Mouse (Mus musculus) adrenal gland, postnatal 36 days (tissue): ENCODE measurements at regions not wholly inside any gene's neighbourhood (a gene's known extent, or its start where the extent isn't known, plus 50 kb on each side); places are given as distances from the start of the nearest gene placed in this dataset.
A peak's percentile ranks its signal among the peaks of the same experiment; 100 is the strongest.

Source experiments
- DNase-seq, 2 experiments: peaks; one replicate each; pipeline ENCODE4 v3.0.0; 2021; ENCODE audit warnings: mixed read lengths in 1 of 2

DNA sequence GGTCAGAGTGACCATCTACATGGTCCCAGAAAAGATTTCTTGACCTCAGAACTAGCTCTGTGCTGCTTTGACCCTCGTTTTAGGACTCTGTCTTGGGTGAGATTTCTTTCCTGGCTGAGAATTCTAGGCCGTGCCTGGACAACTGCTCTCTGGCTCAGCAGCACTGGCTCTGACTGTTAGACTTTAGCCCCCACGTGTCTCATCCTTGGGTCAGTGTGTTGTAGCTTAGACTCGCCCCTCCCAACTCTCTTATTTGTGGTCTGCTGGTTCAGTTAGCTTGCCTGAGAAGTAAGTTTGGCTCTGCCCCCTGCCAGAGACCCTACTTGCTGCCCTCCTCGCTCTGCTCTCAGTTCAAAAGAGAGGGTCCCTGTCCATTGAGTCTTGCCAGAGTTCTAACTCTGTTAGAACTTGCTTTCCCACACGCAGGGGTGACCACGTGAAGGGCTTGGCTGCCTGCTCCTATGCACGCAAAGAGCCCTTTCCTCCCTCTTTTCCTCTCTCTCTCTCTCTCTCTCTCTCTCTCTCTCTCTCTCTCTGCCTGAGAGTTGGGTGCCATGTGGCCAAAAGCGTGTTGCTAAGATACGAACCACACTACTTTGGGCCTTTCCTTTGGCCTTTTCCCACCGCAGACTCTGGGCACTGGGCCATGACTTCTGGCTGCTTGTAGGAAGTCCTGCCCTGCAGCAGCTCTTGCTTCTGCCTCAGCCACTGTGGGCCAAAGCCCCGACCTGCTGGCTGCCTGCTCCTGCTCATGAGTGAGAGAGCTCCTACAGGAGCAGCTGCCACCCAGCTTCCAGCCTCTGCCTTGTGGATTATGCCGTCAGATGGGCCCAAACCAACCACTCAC lies 344.2 kb upstream of the Amot start:
- DNase-seq, result peak; percentile 49 to 59

DNA sequence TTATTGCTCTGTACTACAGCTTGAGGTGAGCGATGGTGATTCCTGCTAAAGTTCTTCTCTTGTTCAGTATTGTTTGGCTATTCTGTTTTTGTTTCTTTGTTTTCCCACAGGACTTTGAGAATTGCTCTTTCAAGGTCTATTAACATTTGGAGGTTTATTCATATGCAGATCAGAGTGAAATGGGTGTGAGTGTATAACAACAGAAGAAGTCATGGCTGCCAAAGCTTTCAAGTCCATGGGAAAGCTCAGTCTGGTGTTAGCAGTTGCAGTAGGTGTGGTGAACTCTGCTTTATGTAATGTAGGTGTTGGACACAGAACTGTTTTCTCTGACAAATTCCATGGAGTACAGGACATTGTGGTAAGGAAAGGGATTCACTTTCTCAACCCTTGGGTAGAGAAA lies 328.1 kb upstream of the Amot start:
- no peak for DNase-seq

DNA sequence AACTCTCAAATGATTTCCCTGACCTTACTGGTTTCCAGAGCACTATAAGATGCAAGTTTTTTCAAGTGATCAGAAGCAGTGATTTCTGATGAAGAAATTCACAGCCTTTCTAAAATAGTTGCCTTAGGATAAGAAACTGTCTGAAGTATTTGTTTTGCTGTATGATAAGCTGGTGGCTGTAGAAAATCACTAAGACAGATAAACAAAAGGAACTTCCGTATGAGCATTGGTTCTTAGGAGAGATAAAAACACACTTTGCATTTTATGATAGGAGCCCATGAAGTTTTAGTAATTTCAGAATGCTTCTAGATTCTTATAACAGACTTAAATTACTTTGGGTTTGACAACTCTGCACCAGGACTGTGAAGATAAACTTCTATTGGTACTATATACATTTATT lies 308.0 kb upstream of the Amot start:
- no peak for DNase-seq
